Mouse (Mus musculus) cortical plate, adult 2 months (tissue): ENCODE measurements around the gene Polr2e. TPM values are rescaled to one million over a fixed set of nuclear protein-coding genes. Genes with fewer than 3 reads are reported as not detected.

ENCODE experiments used
- H3K27ac ChIP-seq: fragments of 200-500 bp; 2 replicates; pipeline ENCODE4 v1.5.1; 2012; ENCODE audit warnings: low read length, control low read depth, inconsistent platforms; ENCODE audit not compliant: insufficient read depth
- H3K4me1 ChIP-seq: fragments of 200-500 bp; 2 replicates; pipeline ENCODE4 v1.6.1; 2011; ENCODE audit warnings: low read length; ENCODE audit not compliant: control insufficient read depth, insufficient read depth
- H3K4me3 ChIP-seq: fragments of 200-500 bp; 2 replicates; pipeline ENCODE4 v1.5.1; 2011; ENCODE audit warnings: mild to moderate bottlenecking, low read length, control low read depth; ENCODE audit not compliant: insufficient read depth
- CTCF ChIP-seq: fragments of 200-500 bp; IDR thresholded peaks from 2 replicates; pipeline ENCODE4 v1.5.1; 2011; ENCODE audit warnings: mild to moderate bottlenecking, control low read depth, low read length; ENCODE audit not compliant: insufficient read depth; ENCODE audit errors: extremely low read depth
- POLR2A ChIP-seq: fragments of 200-500 bp; IDR thresholded peaks from 2 replicates; pipeline ENCODE4 v1.6.1; 2011; ENCODE audit warnings: mild to moderate bottlenecking, low read length, control low read depth; ENCODE audit not compliant: insufficient read depth; ENCODE audit errors: extremely low read depth
- polyA plus RNA-seq: library from polyadenylated mRNA; depleted of rRNA; stranded (reverse); fragments of >200 nt; gene quantifications from 2 replicates; pipeline ENCODE4 v1.2.3, GENCODE M21; 2012

Gene Polr2e
- polyA plus RNA-seq, 1 experiment, result 236 TPM

- Histone ChIP-seq H3K27ac (no peak overlapping the region), H3K4me1 (no peaks in the 10 kb centered on the region), H3K4me3 (no peak overlapping the region)
- TF ChIP-seq CTCF (no peak), POLR2A (no peak)
These were observed 20.8 kb downstream of the Polr2e start for GRCm38 (mm10) chr10:80018739-80019297.

GRCm38 (mm10) chr10:80017771-80018170 lies 21.8 kb downstream of the Polr2e start:
- H3K4me3 ChIP-seq, result no peak overlapping the region
- 0 out of 2 replicates have a peak overlapping the region, but pooled peaks have one; percentile 44 for H3K27ac ChIP-seq
- TF ChIP-seq CTCF (no peak), POLR2A (no peak)
- no peaks in the 10 kb centered on the region for H3K4me1 ChIP-seq

GRCm38 (mm10) chr10:80017361-80017760 lies 22.2 kb downstream of the Polr2e start:
- Histone ChIP-seq H3K4me3 (no peak overlapping the region), H3K4me1 (no peaks in the 10 kb centered on the region), H3K27ac (no peak overlapping the region)
- TF ChIP-seq CTCF (no peak), POLR2A (no peak)

- TF ChIP-seq POLR2A (no peak), CTCF (no peak)
- H3K4me1 ChIP-seq, result no peaks in the 10 kb centered on the region
- H3K27ac ChIP-seq, result no peak overlapping the region
These were observed 22.7 kb downstream of the Polr2e start for GRCm38 (mm10) chr10:80016931-80017330.

GRCm38 (mm10) chr10:80016511-80016910 lies 23.1 kb downstream of the Polr2e start, which contains the start of gene Arhgap45:
TSS of gene Arhgap45 (plus strand) at chr10:80016653.
- no peaks in the 10 kb centered on the region for H3K4me1 ChIP-seq
- TF ChIP-seq CTCF (no peak), POLR2A (no peak)
- H3K4me3 ChIP-seq, result peak within 1 kb of the TSS; percentile 28; the same call in 1 of the 2 replicates
- no peak within 1 kb of the TSS for H3K27ac ChIP-seq

More at GRCm38 (mm10) chr10:80016931-80017330, 22.7 kb downstream of the Polr2e start:
- H3K4me3 ChIP-seq, result peak overlapping the region; percentile 28; the same call in 1 of the 2 replicates

GRCm38 (mm10) chr10:80015583-80015982 lies 24.0 kb downstream of the Polr2e start:
- Histone ChIP-seq H3K4me3 (no peak overlapping the region), H3K4me1 (no peaks in the 10 kb centered on the region), H3K27ac (no peak overlapping the region)
- TF ChIP-seq CTCF, result no peak
- no peak for TF ChIP-seq POLR2A

GRCm38 (mm10) chr10:80014484-80015290 lies 24.9 kb downstream of the Polr2e start:
- Histone ChIP-seq H3K4me1 (no peaks in the 10 kb centered on the region), H3K27ac (no peak overlapping the region)
- no peak for TF ChIP-seq CTCF
- TF ChIP-seq POLR2A, result no peak

GRCm38 (mm10) chr10:80013609-80014008 lies 26.0 kb downstream of the Polr2e start:
- Histone ChIP-seq H3K27ac (no peak overlapping the region), H3K4me1 (no peaks in the 10 kb centered on the region), H3K4me3 (no peak overlapping the region)
- TF ChIP-seq CTCF (no peak), POLR2A (no peak)

More at GRCm38 (mm10) chr10:80014484-80015290, 24.9 kb downstream of the Polr2e start:
- H3K4me3 ChIP-seq, result no peak overlapping the region

- Histone ChIP-seq H3K4me3 (no peak overlapping the region), H3K4me1 (no peaks in the 10 kb centered on the region)
- TF ChIP-seq POLR2A, result no peak
- TF ChIP-seq CTCF, result no peak
These were observed 27.9 kb downstream of the Polr2e start for GRCm38 (mm10) chr10:80011740-80012139.

More at GRCm38 (mm10) chr10:80011740-80012139, 27.9 kb downstream of the Polr2e start:
- H3K27ac ChIP-seq, result no peak overlapping the region
